Mouse (Mus musculus): ENCODE measurements around the gene Chp2.

DNA sequence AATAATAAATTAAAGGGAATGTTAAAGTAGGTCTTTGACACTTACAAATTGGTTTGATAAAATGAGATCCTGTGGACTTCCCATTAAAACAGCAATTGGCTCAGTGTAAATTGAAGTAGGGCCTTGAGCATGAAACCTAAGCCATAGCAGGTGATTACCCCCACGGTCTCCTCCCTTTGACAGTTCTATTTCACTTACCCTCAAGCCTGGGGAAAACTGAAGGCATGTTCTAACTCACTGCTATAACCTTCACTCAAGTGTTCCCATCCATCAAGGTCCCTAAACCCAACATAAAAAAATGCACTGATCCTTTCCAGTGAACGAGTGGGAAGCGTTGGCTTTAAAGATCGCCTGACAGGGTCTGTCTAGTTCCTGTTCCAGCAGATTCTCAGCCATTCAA, 11.6 kb downstream of the Chp2 start:
- no peak for TF ChIP-seq CTCF (IDR thresholded peaks at IDR 0.05; ENCODE audit: extremely low read depth, insufficient read depth, insufficient read length, insufficient replicate concordance)
- TF ChIP-seq POLR2A (IDR thresholded peaks at IDR 0.05; ENCODE audit: low read depth, low read length), result no peak
